Mouse (Mus musculus): ENCODE results near the gene Cipc. TPM values are rescaled to one million over a fixed set of nuclear protein-coding genes. Genes with fewer than 3 reads are reported as not detected.

The Cipc gene
- polyA plus RNA-seq, 1 experiment from 2014 or later: 23.8 TPM

GRCm38 (mm10) chr12:86999283-86999820 lies 52.5 kb downstream of the Cipc start:
- H3K9me3 ChIP-seq (ENCODE audit: control insufficient read depth, low read length): no peaks in the 10 kb centered on the region
- no peak overlapping the region for H3K27ac ChIP-seq (ENCODE audit: low read depth, low read length)
- no peak overlapping the region for H3K9ac ChIP-seq (ENCODE audit: low read depth, low read length)
- H3K36me3 ChIP-seq (ENCODE audit: control insufficient read depth, insufficient read depth, low read length): no peaks in the 10 kb centered on the region
- no peaks in the 10 kb centered on the region; the same call in 1 of the 2 replicates for H3K27me3 ChIP-seq (replicated peaks; ENCODE audit: control insufficient read depth, insufficient read depth, low read length)
- DNase-seq (ENCODE audit: low spot score) (no peak), ATAC-seq (replicated peaks; ENCODE audit: low FRiP score) (no peak)
- 64% methylated on average over 10 of the region's 10 CpGs for WGBS
- no peak overlapping the region for H3K4me2 ChIP-seq
- no peaks in the 10 kb centered on the region for H3K4me1 ChIP-seq (replicated peaks; ENCODE audit: control insufficient read depth, insufficient read depth, low read length)
- H3K4me3 ChIP-seq (ENCODE audit: low read depth, low read length): no peak overlapping the region

GRCm38 (mm10) chr12:87000151-87000839 lies 53.5 kb downstream of the Cipc start:
- no peaks in the 10 kb centered on the region for H3K36me3 ChIP-seq (ENCODE audit: control insufficient read depth, insufficient read depth, low read length)
- no peak overlapping the region for H3K4me2 ChIP-seq
- no peak overlapping the region for H3K9ac ChIP-seq (ENCODE audit: low read depth, low read length)
- H3K27me3 ChIP-seq (replicated peaks; ENCODE audit: control insufficient read depth, insufficient read depth, low read length): no peaks in the 10 kb centered on the region
- DNase-seq (ENCODE audit: low spot score) (no peak), ATAC-seq (replicated peaks; ENCODE audit: low FRiP score) (no peak)
- H3K4me3 ChIP-seq (ENCODE audit: low read depth, low read length): no peak overlapping the region
- 67% methylated on average over 5 of the region's 5 CpGs for WGBS
- H3K4me1 ChIP-seq (replicated peaks; ENCODE audit: control insufficient read depth, insufficient read depth, low read length): no peaks in the 10 kb centered on the region
- no peaks in the 10 kb centered on the region for H3K9me3 ChIP-seq (ENCODE audit: control insufficient read depth, low read length)
- no peak overlapping the region for H3K27ac ChIP-seq (ENCODE audit: low read depth, low read length)

GRCm38 (mm10) chr12:87000840-87001176 lies 54.0 kb downstream of the Cipc start:
- Histone ChIP-seq H3K9ac (ENCODE audit: low read depth, low read length) (no peak overlapping the region), H3K4me1 (replicated peaks; ENCODE audit: control insufficient read depth, insufficient read depth, low read length) (no peaks in the 10 kb centered on the region), H3K9me3 (ENCODE audit: control insufficient read depth, low read length) (no peaks in the 10 kb centered on the region), H3K36me3 (ENCODE audit: control insufficient read depth, insufficient read depth, low read length) (no peaks in the 10 kb centered on the region), H3K27ac (ENCODE audit: low read depth, low read length) (no peak overlapping the region), H3K4me2 (no peak overlapping the region), H3K27me3 (replicated peaks; ENCODE audit: control insufficient read depth, insufficient read depth, low read length) (no peaks in the 10 kb centered on the region), H3K4me3 (ENCODE audit: low read depth, low read length) (no peak overlapping the region)
- DNase-seq (ENCODE audit: low spot score) (no peak), ATAC-seq (replicated peaks; ENCODE audit: low FRiP score) (no peak)
- 46% methylated on average over 6 of the region's 6 CpGs for WGBS

GRCm38 (mm10) chr12:87002209-87002608 lies 55.4 kb downstream of the Cipc start:
- Histone ChIP-seq H3K27me3 (replicated peaks; ENCODE audit: control insufficient read depth, insufficient read depth, low read length) (no peaks in the 10 kb centered on the region), H3K9ac (ENCODE audit: low read depth, low read length) (no peak overlapping the region), H3K4me3 (ENCODE audit: low read depth, low read length) (no peak overlapping the region), H3K27ac (ENCODE audit: low read depth, low read length) (no peak overlapping the region), H3K36me3 (ENCODE audit: control insufficient read depth, insufficient read depth, low read length) (no peaks in the 10 kb centered on the region), H3K4me2 (no peak overlapping the region), H3K4me1 (replicated peaks; ENCODE audit: control insufficient read depth, insufficient read depth, low read length) (no peaks in the 10 kb centered on the region), H3K9me3 (ENCODE audit: control insufficient read depth, low read length) (no peaks in the 10 kb centered on the region)
- 55% methylated on average over 7 of the region's 7 CpGs for WGBS
- ATAC-seq (replicated peaks; ENCODE audit: low FRiP score): no peak
- DNase-seq (ENCODE audit: low spot score): no peak

GRCm38 (mm10) chr12:87002815-87003214 lies 56.0 kb downstream of the Cipc start:
- no peaks in the 10 kb centered on the region for H3K27me3 ChIP-seq (replicated peaks; ENCODE audit: control insufficient read depth, insufficient read depth, low read length)
- no peak for DNase-seq (ENCODE audit: low spot score)
- H3K9ac ChIP-seq (ENCODE audit: low read depth, low read length): no peak overlapping the region
- no peak overlapping the region for H3K4me2 ChIP-seq
- H3K27ac ChIP-seq (ENCODE audit: low read depth, low read length): no peak overlapping the region
- no peaks in the 10 kb centered on the region for H3K9me3 ChIP-seq (ENCODE audit: control insufficient read depth, low read length)
- no peak for ATAC-seq (replicated peaks; ENCODE audit: low FRiP score)
- no peaks in the 10 kb centered on the region for H3K4me1 ChIP-seq (replicated peaks; ENCODE audit: control insufficient read depth, insufficient read depth, low read length)
- no peaks in the 10 kb centered on the region for H3K36me3 ChIP-seq (ENCODE audit: control insufficient read depth, insufficient read depth, low read length)
- H3K4me3 ChIP-seq (ENCODE audit: low read depth, low read length): no peak overlapping the region
- WGBS: 84% methylated on average over 7 of the region's 7 CpGs

- ATAC-seq (replicated peaks; ENCODE audit: low FRiP score): no peak
These were observed 56.8 kb downstream of the Cipc start for GRCm38 (mm10) chr12:87003606-87004005.

GRCm38 (mm10) chr12:87004596-87004995 lies 57.8 kb downstream of the Cipc start:
- no peak for ATAC-seq (replicated peaks; ENCODE audit: low FRiP score)
- Histone ChIP-seq H3K4me2 (no peak overlapping the region), H3K4me3 (ENCODE audit: low read depth, low read length) (no peak overlapping the region), H3K27ac (ENCODE audit: low read depth, low read length) (no peak overlapping the region), H3K4me1 (replicated peaks; ENCODE audit: control insufficient read depth, insufficient read depth, low read length) (no peaks in the 10 kb centered on the region), H3K27me3 (replicated peaks; ENCODE audit: control insufficient read depth, insufficient read depth, low read length) (no peaks in the 10 kb centered on the region), H3K36me3 (ENCODE audit: control insufficient read depth, insufficient read depth, low read length) (no peaks in the 10 kb centered on the region), H3K9me3 (ENCODE audit: control insufficient read depth, low read length) (no peaks in the 10 kb centered on the region), H3K9ac (ENCODE audit: low read depth, low read length) (no peak overlapping the region)
- WGBS: 71% methylated on average over 4 of the region's 4 CpGs
- DNase-seq (ENCODE audit: low spot score): no peak

More at GRCm38 (mm10) chr12:87003606-87004005, 56.8 kb downstream of the Cipc start:
- Histone ChIP-seq H3K27ac (ENCODE audit: low read depth, low read length) (no peak overlapping the region), H3K4me3 (ENCODE audit: low read depth, low read length) (no peak overlapping the region), H3K9ac (ENCODE audit: low read depth, low read length) (no peak overlapping the region), H3K4me2 (no peak overlapping the region), H3K9me3 (ENCODE audit: control insufficient read depth, low read length) (no peaks in the 10 kb centered on the region), H3K36me3 (ENCODE audit: control insufficient read depth, insufficient read depth, low read length) (no peaks in the 10 kb centered on the region), H3K27me3 (replicated peaks; ENCODE audit: control insufficient read depth, insufficient read depth, low read length) (no peaks in the 10 kb centered on the region), H3K4me1 (replicated peaks; ENCODE audit: control insufficient read depth, insufficient read depth, low read length) (no peaks in the 10 kb centered on the region)
- 50% methylated on average over 3 of the region's 3 CpGs for WGBS
- DNase-seq (ENCODE audit: low spot score): no peak

Other genes starting within 250 kb of the Cipc start
- gene Angel1, start 220.6 kb upstream of the Cipc start, polyA plus RNA-seq (2014; fragmentation: Nextera tagmentation; extraction: Ambion mirVana): 4.0 and 4.5 TPM in 2 replicates
- gene Lrrc74a, start 212.7 kb upstream of the Cipc start, polyA plus RNA-seq (2014; fragmentation: Nextera tagmentation; extraction: Ambion mirVana): not detected in 2 replicates
- 9.7 and 9.8 TPM in 2 replicates for gene Irf2bpl, start 62.2 kb upstream of the Cipc start, polyA plus RNA-seq (2014; fragmentation: Nextera tagmentation; extraction: Ambion mirVana)
- 0.05 and 0.08 TPM in 2 replicates for gene Zdhhc22, start 43.4 kb downstream of the Cipc start, polyA plus RNA-seq (2014; fragmentation: Nextera tagmentation; extraction: Ambion mirVana)
- gene Tmem63c, start 74.3 kb downstream of the Cipc start, polyA plus RNA-seq (2014; fragmentation: Nextera tagmentation; extraction: Ambion mirVana): not detected in 2 replicates
- gene Ngb, start 155.5 kb downstream of the Cipc start, polyA plus RNA-seq (2014; fragmentation: Nextera tagmentation; extraction: Ambion mirVana): 0.22 TPM in 1 of 2 replicates, not detected in the other
- 76.2 and 79.6 TPM in 2 replicates for gene Gstz1, start 200.1 kb downstream of the Cipc start, polyA plus RNA-seq (2014; fragmentation: Nextera tagmentation; extraction: Ambion mirVana)
- gene Pomt2, start 200.9 kb downstream of the Cipc start, polyA plus RNA-seq (2014; fragmentation: Nextera tagmentation; extraction: Ambion mirVana): 11.0 and 12.0 TPM in 2 replicates

All from liver, embryonic 11.5 days (tissue).